Mouse (Mus musculus): ENCODE data around the gene Aunip.

The Aunip gene

GRCm38 (mm10) chr4:134548169-134548938 is 37.6 kb downstream of the Aunip start:
- POLR2A ChIA-PET: interaction anchor here in 2 of 4 experiments (0.5 to 2.3 kb wide), 4 partner anchors 9 to 235 kb away, joined by 3 to 6 read pairs (median 4); no protein-coding TSS in a partner anchor
- CTCF ChIA-PET: interaction anchor here in 3 of 4 experiments (0.5 to 1.4 kb wide), 6 partner anchors 8 to 1132 kb away, joined by 3 read pairs; partner anchors contain the start of gene Pafah2 (in 1 of the 3)

DNA sequence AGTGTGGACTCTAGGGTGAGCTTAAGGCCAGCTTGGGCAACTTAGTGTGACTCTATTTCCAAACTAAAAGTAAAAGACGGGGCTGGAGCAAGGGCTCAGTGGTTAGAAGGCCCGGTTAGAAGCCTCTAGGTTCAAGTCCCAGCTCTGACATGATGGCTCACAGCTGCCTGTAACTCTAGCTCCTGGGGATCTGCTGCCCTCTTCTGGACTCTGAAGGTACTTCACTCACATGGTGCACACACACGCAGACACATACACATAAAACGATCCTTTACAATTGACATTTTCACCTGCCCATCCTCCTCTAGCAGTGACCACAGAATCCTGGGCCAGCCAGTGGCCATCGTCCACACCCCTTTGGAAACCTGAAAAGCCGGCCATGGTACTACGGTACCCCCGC is 39.1 kb downstream of the Aunip start:
- CTCF ChIA-PET: interaction anchor here (0.6 to 1.4 kb wide), 10 partner anchors 9 to 334 kb away, joined by 3 to 9 read pairs (median 3); partner anchors contain the start of gene Mtfr1l (in 1 of the 4)
- POLR2A ChIA-PET: interaction anchor here in 1 of 4 experiments (2.0 to 2.3 kb wide), 2 partner anchors 9 to 16 kb away, joined by 6 to 7 read pairs; no protein-coding TSS in a partner anchor

DNA sequence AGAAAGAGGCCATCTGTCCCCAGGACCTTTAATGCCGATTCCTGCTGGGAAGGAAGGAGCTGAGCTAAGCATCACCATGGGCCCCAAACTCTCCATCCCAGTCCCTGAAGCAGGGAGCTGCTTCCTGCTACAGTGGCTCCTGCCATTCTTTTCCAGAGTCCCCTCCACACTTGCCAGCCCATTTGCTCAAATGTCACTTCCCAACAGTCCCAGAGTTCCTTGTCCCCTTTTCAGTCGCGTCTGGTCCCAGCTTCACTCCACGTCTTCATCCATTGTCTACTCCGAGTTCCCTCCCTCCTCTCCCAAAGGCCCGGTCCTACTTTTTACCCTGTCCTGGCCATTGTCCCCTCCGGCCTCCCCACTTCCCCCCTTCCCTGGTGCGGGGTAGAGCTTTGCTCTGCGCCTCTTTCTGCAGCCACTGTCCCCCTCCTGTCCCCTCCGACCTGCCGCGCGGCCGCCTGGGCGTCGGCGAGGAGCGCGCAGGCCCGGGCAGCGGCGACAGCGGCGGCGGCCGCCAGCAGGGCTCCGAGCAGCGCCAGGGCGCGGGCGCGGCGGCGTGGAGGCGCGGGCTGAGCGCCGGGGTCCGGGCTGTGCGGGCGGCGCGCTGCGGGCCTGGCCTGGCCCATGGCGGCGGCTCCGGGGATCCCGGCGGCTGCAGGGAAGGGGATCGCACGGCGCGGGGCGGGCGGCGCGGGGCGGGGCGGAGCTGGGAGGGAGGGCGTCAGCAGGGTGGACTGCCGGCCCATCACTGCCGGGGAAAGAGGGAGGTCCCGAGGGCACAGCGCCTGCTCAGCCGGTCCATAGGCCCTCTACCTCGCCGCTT is 40.9 kb downstream of the Aunip start, which contains the start of gene Selenon:
Gene Selenon (minus strand): TSS at position 673 of the 823 bp plus-strand sequence.
- ChIA-PET CTCF (interaction anchor here (0.6 to 1.7 kb wide), 13 partner anchors 9 to 433 kb away, joined by 3 to 10 read pairs (median 4); no protein-coding TSS in a partner anchor), POLR2A (interaction anchor here in 2 of 4 experiments (0.6 to 2.0 kb wide), 7 partner anchors 8 to 366 kb away, joined by 3 to 7 read pairs (median 3); no protein-coding TSS in a partner anchor)

- POLR2A ChIA-PET: interaction anchor here in 1 of 4 experiments (1.1 to 3.2 kb wide), 2 partner anchors 11 to 161 kb away, joined by 4 to 23 read pairs; no protein-coding TSS in a partner anchor
- CTCF ChIA-PET: interaction anchor here in 3 of 4 experiments (0.6 to 0.7 kb wide), 5 partner anchors 9 to 875 kb away, joined by 3 to 9 read pairs (median 3); no protein-coding TSS in a partner anchor
Measured at GRCm38 (mm10) chr4:134553631-134554030, 42.8 kb downstream of the Aunip start.

DNA sequence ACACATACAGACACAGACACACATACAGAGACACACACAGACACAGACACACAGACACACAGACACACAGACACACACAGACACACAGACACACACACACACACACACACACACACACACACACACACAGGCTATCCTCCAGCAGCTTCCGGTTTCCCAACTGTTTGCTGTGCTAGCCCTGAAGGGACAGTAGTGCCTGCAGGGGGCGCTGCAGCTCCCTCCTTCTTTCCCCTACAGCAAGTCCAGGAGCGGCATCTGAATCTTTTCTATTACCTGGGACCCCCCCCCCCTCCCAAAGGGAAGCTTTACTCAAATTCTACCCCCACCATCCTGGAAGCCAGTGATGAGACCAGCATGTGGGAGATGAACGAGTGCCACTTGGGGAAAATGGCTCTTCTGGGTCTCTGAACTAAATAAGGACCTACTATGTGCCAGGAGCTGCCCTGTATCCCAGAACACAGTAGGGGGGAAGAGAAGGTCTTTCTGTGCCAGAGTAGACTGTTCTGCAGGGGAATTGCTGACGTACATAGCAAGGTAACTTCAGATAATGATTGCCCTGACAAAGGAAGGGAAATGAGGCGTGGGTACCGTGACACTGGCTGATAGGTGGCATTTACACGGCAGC is 45.3 kb downstream of the Aunip start:
- ChIA-PET POLR2A (interaction anchor here in 3 of 4 experiments (0.5 to 3.4 kb wide), 9 partner anchors 13 to 865 kb away, joined by 3 to 23 read pairs (median 7); no protein-coding TSS in a partner anchor), CTCF (interaction anchor here (0.5 to 1.9 kb wide), 56 partner anchors 8 to 1341 kb away, joined by 3 to 20 read pairs (median 4); partner anchors contain the start of genes Man1c1 (in 1 of the 4) and Pafah2 (in 1 of the 4))

GRCm38 (mm10) chr4:134557626-134558249 is 46.9 kb downstream of the Aunip start:
- ChIA-PET CTCF (interaction anchor here (0.5 to 2.1 kb wide), 26 partner anchors 9 to 1844 kb away, joined by 3 to 9 read pairs (median 4); partner anchors contain the start of genes Mtfr1l (in 1 of the 4) and Pafah2 (in 1 of the 4)), POLR2A (interaction anchor here in 3 of 4 experiments (0.7 to 3.4 kb wide), 4 partner anchors 10 to 156 kb away, joined by 3 to 10 read pairs (median 6); no protein-coding TSS in a partner anchor)

DNA sequence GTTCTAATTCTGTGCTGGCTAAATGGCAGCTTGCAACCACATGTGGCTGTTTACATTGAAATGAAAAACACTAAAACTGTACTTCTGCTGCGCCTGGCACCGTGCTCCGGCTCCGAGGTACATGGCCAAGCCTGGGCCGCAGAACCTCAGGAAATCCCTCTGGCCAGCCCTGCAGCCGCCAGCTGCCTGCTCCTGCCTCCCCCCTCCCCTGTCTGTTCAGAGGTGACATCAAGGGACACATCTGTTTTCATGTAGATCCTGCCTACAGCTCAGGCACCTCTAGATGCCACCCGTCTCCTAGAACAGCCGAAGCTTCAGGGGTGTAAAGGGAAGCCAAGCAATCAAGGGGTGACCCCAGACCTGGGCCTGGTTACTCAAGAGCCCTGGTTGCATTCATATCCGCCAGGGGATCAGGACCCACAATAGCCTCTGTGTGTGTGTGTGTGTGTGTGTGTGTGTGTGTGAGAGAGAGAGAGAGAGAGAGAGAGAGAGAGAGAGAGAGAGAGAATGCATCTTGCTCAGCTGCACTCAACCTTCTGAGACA is 47.8 kb downstream of the Aunip start:
- ChIA-PET POLR2A (interaction anchor here in 3 of 4 experiments (0.5 to 3.4 kb wide), 8 partner anchors 9 to 455 kb away, joined by 3 to 10 read pairs (median 4); no protein-coding TSS in a partner anchor), CTCF (interaction anchor here (0.5 to 2.1 kb wide), 24 partner anchors 8 to 1844 kb away, joined by 3 to 13 read pairs (median 4); partner anchors contain the start of genes Mtfr1l (in 1 of the 4) and Pafah2 (in 1 of the 4))

GRCm38 (mm10) chr4:134559154-134559553 is 48.4 kb downstream of the Aunip start:
- ChIA-PET POLR2A (interaction anchor here in 2 of 4 experiments (0.5 to 3.4 kb wide), 6 partner anchors 10 to 456 kb away, joined by 3 to 10 read pairs (median 4); no protein-coding TSS in a partner anchor), CTCF (interaction anchor here (0.6 to 2.0 kb wide), 14 partner anchors 9 to 420 kb away, joined by 3 to 9 read pairs (median 5); partner anchors contain the start of genes Mtfr1l (in 1 of the 4) and Pafah2 (in 1 of the 4))

- POLR2A ChIA-PET: interaction anchor here in 2 of 4 experiments (0.7 to 1.8 kb wide), 3 partner anchors 9 to 53 kb away, joined by 3 to 5 read pairs (median 3); partner anchors contain the start of gene Selenon (in 1 of the 2)
- CTCF ChIA-PET: interaction anchor here in 2 of 4 experiments (0.6 to 2.0 kb wide), 4 partner anchors 18 to 911 kb away, joined by 3 to 8 read pairs (median 5); partner anchors contain the start of gene Zdhhc18 (in 1 of the 2)
Measured at GRCm38 (mm10) chr4:134560699-134561098, 49.9 kb downstream of the Aunip start.

DNA sequence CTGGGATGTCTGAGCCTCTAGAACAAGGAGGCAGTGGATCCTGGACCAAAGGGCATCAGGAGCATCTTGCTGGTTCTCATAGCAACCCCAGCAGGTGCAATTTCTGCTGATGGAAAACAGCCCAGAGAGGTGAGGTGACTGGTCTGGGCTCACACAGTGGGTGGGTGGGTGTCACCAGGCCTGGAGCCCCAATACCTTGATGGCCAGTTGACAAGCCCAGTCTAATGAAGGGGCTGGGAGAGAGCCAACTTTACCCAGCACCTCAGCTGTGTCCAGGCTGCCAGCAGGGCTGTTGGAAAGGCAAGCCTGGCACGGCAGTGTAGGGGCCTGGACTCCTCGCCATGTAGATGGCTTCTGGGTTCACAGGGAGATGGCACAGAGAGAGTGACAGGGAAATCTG is 51.2 kb downstream of the Aunip start:
- ChIA-PET POLR2A (no interaction called here), CTCF (no interaction called here)

GRCm38 (mm10) chr4:134563624-134564023 is 52.8 kb downstream of the Aunip start:
- ChIA-PET CTCF (interaction anchor here in 3 of 4 experiments (0.6 to 1.3 kb wide), 4 partner anchors 8 to 143 kb away, joined by 3 to 8 read pairs (median 4); no protein-coding TSS in a partner anchor), POLR2A (interaction anchor here in 2 of 4 experiments (0.6 to 1.7 kb wide), 3 partner anchors 23 to 141 kb away, joined by 3 to 4 read pairs (median 3); partner anchors contain the start of gene Man1c1 (in 1 of the 2))

DNA sequence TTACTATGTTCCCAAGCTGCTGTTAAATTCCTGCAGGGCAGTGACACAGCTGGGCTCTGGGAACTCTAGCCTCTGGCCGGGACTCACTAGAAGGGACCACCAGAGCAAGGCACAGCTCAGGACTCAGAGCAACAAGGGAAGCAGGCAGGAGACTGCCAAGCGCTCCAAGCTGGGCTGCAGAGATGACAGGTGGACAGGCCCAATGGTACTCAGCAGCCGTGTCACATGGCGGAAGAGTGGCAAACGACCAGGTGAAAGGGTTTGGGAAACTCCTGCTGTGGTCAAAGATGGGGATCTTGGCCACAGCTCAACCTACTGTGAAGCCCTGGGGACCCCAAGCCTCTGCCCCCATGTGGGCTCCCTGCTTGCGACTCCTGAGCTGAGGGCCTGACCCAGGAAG is 53.3 kb downstream of the Aunip start:
- ChIA-PET POLR2A (interaction anchor here in 3 of 4 experiments (0.6 to 1.7 kb wide), 4 partner anchors 13 to 140 kb away, joined by 3 to 4 read pairs (median 3); partner anchors contain the start of gene Man1c1 (in 1 of the 3)), CTCF (interaction anchor here (0.5 to 1.3 kb wide), 11 partner anchors 8 to 435 kb away, joined by 3 to 8 read pairs (median 4); no protein-coding TSS in a partner anchor)

GRCm38 (mm10) chr4:134567377-134568226 is 56.8 kb downstream of the Aunip start:
- ChIA-PET POLR2A (interaction anchor here in 2 of 4 experiments (0.6 to 1.7 kb wide), 9 partner anchors 10 to 147 kb away, joined by 3 to 7 read pairs (median 3); no protein-coding TSS in a partner anchor), CTCF (interaction anchor here (0.5 to 5.2 kb wide), 16 partner anchors 10 to 1098 kb away, joined by 3 to 41 read pairs (median 4); partner anchors contain the start of gene Pafah2 (in 1 of the 4))

- CTCF ChIA-PET: interaction anchor here (0.5 to 5.2 kb wide), 49 partner anchors 9 to 350 kb away, joined by 3 to 41 read pairs (median 4); partner anchors contain the start of genes Mtfr1l (in 1 of the 4) and Selenon (in 1 of the 4)
- POLR2A ChIA-PET: interaction anchor here in 2 of 4 experiments (0.6 to 2.1 kb wide), 4 partner anchors 8 to 1383 kb away, joined by 3 to 10 read pairs (median 4); no protein-coding TSS in a partner anchor
Measured at GRCm38 (mm10) chr4:134569205-134569604, 58.4 kb downstream of the Aunip start.

DNA sequence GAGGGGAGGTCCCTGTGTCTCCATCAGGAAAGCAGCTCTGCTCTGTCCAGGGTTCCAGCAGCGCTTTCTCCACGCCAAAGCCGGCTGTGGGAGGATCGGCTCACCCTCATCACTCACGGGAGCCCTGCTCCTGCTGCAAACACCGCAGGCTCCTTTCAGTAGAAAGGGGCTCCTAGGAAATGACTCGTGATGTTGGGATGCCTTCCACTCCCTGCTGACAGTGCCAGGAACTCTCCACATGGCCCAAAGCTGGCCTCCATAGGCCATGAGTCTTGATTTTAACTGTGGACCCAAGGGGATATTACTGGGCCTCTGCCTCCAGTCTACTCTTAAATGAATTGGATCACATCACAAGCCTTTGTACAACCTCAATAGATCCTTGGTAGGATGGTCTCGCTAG is 59.0 kb downstream of the Aunip start:
- CTCF ChIA-PET: interaction anchor here (0.5 to 5.2 kb wide), 48 partner anchors 8 to 350 kb away, joined by 3 to 41 read pairs (median 4); partner anchors contain the start of genes Mtfr1l (in 1 of the 4) and Selenon (in 1 of the 4)
- POLR2A ChIA-PET: interaction anchor here in 1 of 4 experiments (0.6 to 2.1 kb wide), 3 partner anchors 10 to 1593 kb away, joined by 3 to 10 read pairs (median 4); no protein-coding TSS in a partner anchor
